Mouse (Mus musculus) heart, adult 2 months (tissue): Measurements from ENCODE around the gene Krt87.

Source experiments
- CTCF ChIP-seq: fragments of 200-600 bp; IDR thresholded peaks from 2 replicates; pipeline ENCODE4 v1.8.1; 2022; ENCODE audit warnings: antibody characterized with exemption, mild to moderate bottlenecking, moderate library complexity
- POLR2A ChIP-seq: fragments of 200-500 bp; IDR thresholded peaks from 2 replicates; pipeline ENCODE4 v1.6.1; 2011; ENCODE audit warnings: mild to moderate bottlenecking, low read depth, low read length, control low read depth; ENCODE audit not compliant: insufficient read depth

GRCm38 (mm10) chr15:101392251-101392650 lies 46.4 kb downstream of the Krt87 start:
- TF ChIP-seq CTCF (no peak), POLR2A (no peak)
